Mouse (Mus musculus) kidney, embryonic 14.5 days (tissue): ENCODE results near the gene Aldh16a1. TPM values are rescaled to one million over a fixed set of nuclear protein-coding genes. Genes with fewer than 3 reads are reported as not detected.
"Not testable (repeated sequence)": the region's sequence is repeated elsewhere in the genome, so short reads cannot be mapped to it uniquely, and the experiment has no call there.

Source experiments
- ATAC-seq: fragments of 200-750 bp; cut with Nextera tagmentation; 2 replicates; pipeline ENCODE4 v1.8.0; 2017; ENCODE audit warnings: moderate number of reproducible peaks, mild to moderate bottlenecking, moderate TSS enrichment, moderate library complexity; ENCODE audit not compliant: low FRiP score, low TSS enrichment
- H3K27ac ChIP-seq: fragments of 300-500 bp; sonication (generic); 2 replicates; pipeline ENCODE4 v1.5.1; 2014; ENCODE audit warnings: low read depth, mild to moderate bottlenecking, low read length, moderate library complexity, mixed read lengths
- H3K27me3 ChIP-seq: fragments of 300-500 bp; sonication (generic); 2 replicates; pipeline ENCODE4 v1.6.1; 2014; ENCODE audit warnings: mild to moderate bottlenecking, low read length; ENCODE audit not compliant: control insufficient read depth, insufficient read depth
- H3K36me3 ChIP-seq: fragments of 300-500 bp; sonication (generic); 2 replicates; pipeline ENCODE4 v1.6.1; 2014; ENCODE audit warnings: low read length, mixed read lengths; ENCODE audit not compliant: control insufficient read depth, insufficient read depth
- H3K4me1 ChIP-seq: fragments of 300-500 bp; sonication (generic); 2 replicates; pipeline ENCODE4 v1.6.1; 2014; ENCODE audit warnings: low read length, mixed read lengths; ENCODE audit not compliant: control insufficient read depth, insufficient read depth
- H3K4me2 ChIP-seq: fragments of 300-500 bp; sonication (generic); replicated peaks from 2 replicates; pipeline ENCODE4 v1.6.1; 2014; ENCODE audit warnings: low read depth, mild to moderate bottlenecking, low read length
- H3K4me3 ChIP-seq: fragments of 300-500 bp; sonication (generic); 2 replicates; pipeline ENCODE4 v1.5.1; 2014; ENCODE audit warnings: mild to moderate bottlenecking, low read length
- H3K9ac ChIP-seq: fragments of 300-500 bp; sonication (generic); 2 replicates; pipeline ENCODE4 v1.6.1; 2014; ENCODE audit warnings: low read depth, mild to moderate bottlenecking, low read length, moderate library complexity
- H3K9me3 ChIP-seq: fragments of 300-500 bp; sonication (generic); 2 replicates; pipeline ENCODE4 v1.6.1; 2016; ENCODE audit warnings: low read length; ENCODE audit not compliant: control insufficient read depth
- WGBS: fragments of 180-500 bp; shearing (Covaris S2); extraction: QIAGEN DNeasy Blood & Tissue Kit; methylation state at CpG from one replicate; pipeline ENCODE4 v1.1.7; 2014; 5-methylcytosine and 5-hydroxymethylcytosine counted together
- polyA plus RNA-seq: library from polyadenylated mRNA; unstranded; fragments of >200 nt; fragmentation: Nextera tagmentation; extraction: Ambion mirVana; gene quantifications from 2 replicates; pipeline ENCODE4 v1.2.1, GENCODE M21; 2014

Aldh16a1 gene
- polyA plus RNA-seq, 1 experiment from 2014 or later, result 58.0 TPM

- no peak overlapping the region for H3K4me3 ChIP-seq
- no peak for ATAC-seq
These were observed 55.7 kb downstream of the Aldh16a1 start for GRCm38 (mm10) chr7:45098541-45099240.

GRCm38 (mm10) chr7:45097479-45097878 is 56.9 kb downstream of the Aldh16a1 start:
- peak overlapping the region; percentile 42; the same call in 1 of the 2 replicates for H3K27ac ChIP-seq
- no peak overlapping the region for H3K4me2 ChIP-seq
- peaks cover 8% of the 10 kb centered on the region; the same call in 1 of the 2 replicates for H3K36me3 ChIP-seq
- no peak for ATAC-seq
- no peak overlapping the region for H3K4me3 ChIP-seq
- 52% methylated on average over 6 of the region's 6 CpGs for WGBS
- H3K4me1 ChIP-seq, result peaks cover 23% of the 10 kb centered on the region
- H3K9me3 ChIP-seq, result no peaks in the 10 kb centered on the region
- no peak overlapping the region for H3K9ac ChIP-seq
- H3K27me3 ChIP-seq, result no peaks in the 10 kb centered on the region

More at GRCm38 (mm10) chr7:45098541-45099240, 55.7 kb downstream of the Aldh16a1 start:
- Histone ChIP-seq H3K27ac (no peak overlapping the region), H3K9ac (no peak overlapping the region), H3K9me3 (no peaks in the 10 kb centered on the region), H3K4me2 (no peak overlapping the region), H3K27me3 (no peaks in the 10 kb centered on the region), H3K4me1 (peaks cover 22% of the 10 kb centered on the region), H3K36me3 (peaks cover 8% of the 10 kb centered on the region; the same call in 1 of the 2 replicates)
- WGBS, result 88% methylated on average over 8 of the region's 8 CpGs

DNA sequence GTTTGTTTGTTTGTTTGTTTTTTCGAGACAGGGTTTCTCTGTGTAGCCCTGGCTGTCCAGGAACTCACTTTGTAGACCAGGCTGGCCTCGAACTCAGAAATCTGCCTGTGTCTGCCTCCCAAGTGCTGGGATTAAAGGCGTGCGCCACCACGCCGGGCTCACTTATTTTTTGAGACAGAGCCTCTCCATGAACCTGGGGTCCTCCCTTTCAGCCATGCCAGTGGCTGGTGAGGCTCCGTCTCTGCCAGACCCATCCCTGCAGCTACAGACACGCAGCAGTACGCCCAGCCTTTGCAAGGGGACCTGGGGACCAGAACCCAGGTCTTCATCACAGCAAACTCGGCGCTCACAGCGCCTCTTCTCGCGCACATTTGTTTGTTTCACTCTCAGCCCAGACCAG is 58.4 kb downstream of the Aldh16a1 start:
- not testable (repeated sequence) for H3K4me3 ChIP-seq, H3K4me2 ChIP-seq, H3K9me3 ChIP-seq, H3K27me3 ChIP-seq, H3K27ac ChIP-seq, H3K36me3 ChIP-seq, ATAC-seq, H3K9ac ChIP-seq
- peaks cover 24% of the 10 kb centered on the region; the same call in 1 of the 2 replicates for H3K4me1 ChIP-seq
- WGBS, result 94% methylated on average over 14 of the region's 14 CpGs

DNA sequence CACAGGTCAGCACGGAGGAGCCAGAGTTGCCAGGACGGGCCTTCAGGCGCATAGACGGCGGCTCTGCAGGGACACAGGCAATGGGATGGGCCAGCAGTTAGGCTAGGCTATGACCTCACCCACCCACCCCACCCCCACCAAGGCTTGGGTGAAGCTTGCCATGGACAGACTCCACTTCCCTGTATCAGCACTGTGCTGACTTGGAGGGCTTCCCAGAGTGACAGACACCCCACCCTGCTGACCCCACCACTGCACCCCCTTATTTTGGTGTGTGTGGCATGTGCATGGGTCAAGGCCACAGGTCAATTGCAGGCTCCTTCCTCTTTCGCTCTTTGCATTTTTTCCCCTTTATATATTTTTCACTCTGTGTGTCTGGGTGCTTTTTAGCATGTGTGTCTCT is 59.0 kb downstream of the Aldh16a1 start:
- ATAC-seq, result no peak
- Histone ChIP-seq H3K9me3 (no peaks in the 10 kb centered on the region), H3K4me2 (no peak overlapping the region), H3K9ac (no peak overlapping the region), H3K4me1 (peaks cover 27% of the 10 kb centered on the region; the same call in 1 of the 2 replicates), H3K36me3 (peaks cover 8% of the 10 kb centered on the region; the same call in 1 of the 2 replicates), H3K4me3 (no peak overlapping the region), H3K27me3 (no peaks in the 10 kb centered on the region), H3K27ac (no peak overlapping the region)
- 80% methylated on average over 3 of the region's 6 CpGs for WGBS

- Histone ChIP-seq H3K9ac (no peak overlapping the region), H3K4me1 (peaks cover 27% of the 10 kb centered on the region; the same call in 1 of the 2 replicates), H3K4me3 (no peak overlapping the region), H3K27me3 (no peaks in the 10 kb centered on the region), H3K27ac (peak overlapping the region; percentile 85), H3K36me3 (peaks cover 8% of the 10 kb centered on the region; the same call in 1 of the 2 replicates), H3K4me2 (no peak overlapping the region), H3K9me3 (no peaks in the 10 kb centered on the region)
- peak; percentile 7; the same call in 1 of the 2 replicates for ATAC-seq
- 7% methylated on average over 7 of the region's 7 CpGs for whole genome bisulfite sequencing
These were observed 60.3 kb downstream of the Aldh16a1 start for GRCm38 (mm10) chr7:45094121-45094520.

DNA sequence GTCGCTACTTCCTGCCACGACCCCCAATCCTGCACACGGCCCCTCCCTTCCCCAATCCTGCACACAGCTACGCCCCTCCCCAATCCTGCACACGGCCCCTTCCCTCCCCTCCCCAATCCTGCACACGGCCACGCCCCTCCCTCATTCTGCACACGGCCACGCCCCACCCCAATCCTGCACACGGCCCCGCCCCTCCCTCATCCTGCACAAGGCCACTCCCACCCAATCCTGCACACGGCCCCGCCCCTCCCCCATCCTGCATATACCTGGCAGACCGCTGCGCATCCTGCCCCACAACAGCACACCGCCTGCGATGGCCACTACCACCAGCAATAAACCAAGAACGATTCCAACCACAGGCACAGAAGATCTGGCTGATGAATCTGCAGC is 60.9 kb downstream of the Aldh16a1 start:
- Histone ChIP-seq H3K4me1 (peaks cover 27% of the 10 kb centered on the region; the same call in 1 of the 2 replicates), H3K27me3 (no peaks in the 10 kb centered on the region), H3K9me3 (no peaks in the 10 kb centered on the region), H3K4me2 (0 out of 2 replicates have a peak overlapping the region, but pooled peaks have one; percentile 2), H3K27ac (peak overlapping the region; percentile 85), H3K4me3 (no peak overlapping the region), H3K9ac (no peak overlapping the region), H3K36me3 (peaks cover 12% of the 10 kb centered on the region)
- WGBS, result 26% methylated on average over 17 of the region's 18 CpGs
- ATAC-seq, result no peak

GRCm38 (mm10) chr7:45092828-45093515 is 61.4 kb downstream of the Aldh16a1 start:
- Histone ChIP-seq H3K27ac (peak overlapping the region; percentile 85), H3K27me3 (no peaks in the 10 kb centered on the region), H3K4me1 (peaks cover 27% of the 10 kb centered on the region; the same call in 1 of the 2 replicates), H3K4me3 (no peak overlapping the region), H3K9me3 (no peaks in the 10 kb centered on the region), H3K9ac (no peak overlapping the region), H3K36me3 (peaks cover 18% of the 10 kb centered on the region), H3K4me2 (peak overlapping the region; percentile 3; the same call in 1 of the 2 replicates)
- no peak for ATAC-seq
- WGBS, result 33% methylated on average over 12 of the region's 12 CpGs

DNA sequence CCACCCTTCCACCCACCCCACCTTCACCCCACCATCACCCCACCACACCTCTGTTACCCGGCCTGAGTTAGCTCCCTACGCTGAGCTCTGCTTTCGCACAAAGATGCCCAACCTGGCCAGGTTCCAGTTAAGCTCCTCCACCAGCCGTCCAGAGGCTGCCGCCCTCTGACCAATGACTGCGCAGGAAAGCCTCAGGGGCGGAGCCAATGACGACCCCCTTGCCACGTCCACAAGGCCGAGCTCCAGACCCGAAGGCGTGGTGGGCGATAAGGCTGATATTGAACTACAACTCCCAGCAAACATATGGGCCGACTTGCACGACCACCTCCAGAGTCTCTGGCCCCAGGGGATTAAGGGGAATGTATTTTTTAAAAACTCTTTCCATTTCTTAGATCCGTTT is 62.3 kb downstream of the Aldh16a1 start, which contains the start of gene Rcn3:
Gene Rcn3 (minus strand): TSS at position 174 of the 400 bp plus-strand sequence.
- no peaks in the 10 kb centered on the region for H3K27me3 ChIP-seq
- H3K27ac ChIP-seq, result peak within 1 kb of the TSS; percentile 85
- H3K4me2 ChIP-seq, result peak within 1 kb of the TSS; percentile 76
- H3K36me3 ChIP-seq, result peaks cover 25% of the 10 kb centered on the region
- no peaks in the 10 kb centered on the region for H3K9me3 ChIP-seq
- peaks cover 27% of the 10 kb centered on the region; the same call in 1 of the 2 replicates for H3K4me1 ChIP-seq
- H3K4me3 ChIP-seq, result peak within 1 kb of the TSS; percentile 58
- peak; percentile 91 for ATAC-seq
- under 1% methylated on average over 16 of the region's 16 CpGs for WGBS
- peak within 1 kb of the TSS; percentile 78 for H3K9ac ChIP-seq
